Mouse (Mus musculus): ENCODE results near the gene Il1rap.
A peak's percentile ranks its signal among the peaks of the same experiment; 100 is the strongest.

Gene Il1rap

GRCm38 (mm10) chr16:26581048-26581912, at the start of gene Il1rap:
TSS of gene Il1rap (plus strand) at chr16:26581704.
- peak; percentile 85 to 96 for DNase-seq (ENCODE audit: low spot score in 2 of 2)

DNA sequence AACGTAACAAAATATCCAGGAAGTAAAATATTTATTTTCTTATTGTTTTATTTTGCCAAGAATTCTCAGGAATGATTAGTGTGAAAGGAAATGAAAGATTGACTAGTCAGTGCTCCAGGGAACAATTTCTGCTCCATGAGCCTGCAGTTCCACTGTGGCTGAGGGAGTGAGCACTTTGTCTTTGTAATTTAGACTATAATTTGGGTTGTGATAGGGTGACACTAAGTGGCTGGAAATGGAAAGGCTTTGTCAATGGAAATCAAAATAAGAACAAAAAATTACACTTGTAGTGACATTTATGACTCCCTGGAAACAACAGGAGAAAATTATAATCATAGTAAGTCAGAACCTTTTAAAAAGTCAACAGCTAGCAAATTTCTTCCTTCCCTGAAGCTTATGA, 49.2 kb upstream of the Il1rap start:
- no peak for DNase-seq (ENCODE audit: low spot score in 2 of 2)

DNA sequence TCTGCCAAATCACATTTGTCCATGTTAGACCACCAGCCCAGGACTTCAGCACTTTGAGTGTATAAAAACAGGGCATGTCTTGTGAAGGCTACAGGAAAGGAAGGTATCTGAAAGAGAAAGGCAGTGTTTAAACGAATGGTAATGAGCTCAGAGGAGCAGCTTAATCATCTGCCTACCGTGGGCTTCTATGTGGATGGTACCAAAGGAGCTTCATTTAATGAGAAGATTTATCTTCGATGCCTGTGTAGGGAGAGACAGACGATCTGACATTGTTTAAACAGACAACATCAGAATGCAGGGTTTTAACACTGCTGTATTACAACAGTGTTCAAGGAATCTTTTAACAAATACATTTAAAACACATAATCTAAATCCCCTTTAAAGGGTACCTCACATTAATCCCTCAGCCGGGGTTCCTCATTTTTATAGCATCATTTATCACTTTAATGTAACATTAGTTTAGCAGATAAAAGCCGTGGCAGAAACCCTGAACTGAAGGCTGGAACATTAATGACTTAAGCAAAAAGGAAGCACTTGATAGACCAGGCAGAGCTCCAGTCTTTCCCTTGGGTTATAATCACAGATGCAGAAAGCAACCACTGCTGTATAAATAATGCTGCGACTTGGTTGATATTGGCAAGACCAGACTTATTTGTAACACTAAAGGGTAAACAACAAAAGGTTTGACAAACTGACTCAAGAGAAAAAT, 35.2 kb upstream of the Il1rap start:
- DNase-seq (ENCODE audit: low spot score in 2 of 2), result no peak

GRCm38 (mm10) chr16:26546879-26547206, 34.7 kb upstream of the Il1rap start:
- no peak for DNase-seq (ENCODE audit: low spot score in 2 of 2)

GRCm38 (mm10) chr16:26549221-26549620, 32.3 kb upstream of the Il1rap start:
- DNase-seq (ENCODE audit: low spot score in 2 of 2), result peak; percentile 27 to 48

DNA sequence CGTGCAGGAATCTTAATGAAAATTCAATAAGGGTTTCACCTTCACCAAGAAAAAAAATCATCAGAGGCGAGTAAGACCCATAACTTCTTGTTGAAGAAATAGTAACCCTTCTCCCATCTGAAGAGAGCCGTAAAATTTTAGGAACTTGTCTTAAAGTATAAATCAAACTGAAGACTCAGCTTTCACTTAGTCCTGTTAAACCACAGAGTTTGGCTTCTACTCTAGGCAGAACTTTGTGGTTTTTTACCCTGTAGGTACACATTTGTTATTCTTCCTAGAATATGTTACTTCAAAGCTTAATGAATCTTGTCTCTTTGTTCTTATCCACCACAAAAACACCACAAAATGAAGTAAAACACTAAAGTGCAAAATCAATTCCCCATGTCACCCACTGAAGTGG, 29.3 kb upstream of the Il1rap start:
- DNase-seq (ENCODE audit: low spot score in 2 of 2), result no peak

GRCm38 (mm10) chr16:26558797-26559196, 22.7 kb upstream of the Il1rap start:
- DNase-seq (ENCODE audit: low spot score in 2 of 2), result no peak

- no peak for DNase-seq (ENCODE audit: low spot score in 2 of 2)
Observed at GRCm38 (mm10) chr16:26561743-26562142, 19.8 kb upstream of the Il1rap start.

DNA sequence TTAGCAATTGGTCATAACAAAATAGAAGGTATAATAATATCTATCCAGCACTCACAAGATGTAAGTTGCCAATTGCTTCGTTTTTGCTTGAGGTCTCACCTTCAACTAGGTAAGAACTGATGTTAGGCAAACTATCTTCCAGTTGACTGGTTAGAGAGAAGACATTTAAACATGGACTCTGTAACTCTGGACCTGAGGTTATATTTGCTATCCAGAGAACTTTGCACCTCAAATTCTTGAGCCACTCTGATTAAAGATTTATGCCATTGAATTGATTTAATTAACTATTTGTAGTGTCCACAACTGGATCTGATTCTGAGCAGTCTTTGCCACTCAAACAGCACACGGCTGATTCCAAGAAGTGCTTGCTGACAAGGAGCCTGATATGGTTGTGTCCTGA, 18.7 kb upstream of the Il1rap start:
- no peak for DNase-seq (ENCODE audit: low spot score in 2 of 2)

GRCm38 (mm10) chr16:26569387-26569978, 12.0 kb upstream of the Il1rap start:
- DNase-seq (ENCODE audit: low spot score in 2 of 2), result no peak

DNA sequence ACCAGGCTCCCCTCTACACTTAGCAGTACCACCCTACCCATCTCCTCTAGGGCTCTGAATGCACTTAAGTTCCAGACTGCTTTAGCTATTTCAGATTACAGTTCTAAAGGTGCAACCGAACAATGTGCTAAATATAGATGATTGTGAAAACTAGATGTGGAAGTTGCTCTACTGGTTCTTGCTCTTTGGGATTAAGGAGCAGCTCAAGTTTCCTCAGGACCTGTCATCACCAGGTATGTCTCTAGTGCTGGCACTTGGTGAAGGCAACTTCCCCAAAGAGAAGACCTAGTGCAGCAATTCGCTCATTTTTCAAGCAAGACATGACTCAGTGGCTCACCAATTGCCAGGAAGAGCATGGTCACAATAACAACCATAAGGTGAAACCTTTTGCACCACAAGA, 9.7 kb upstream of the Il1rap start:
- DNase-seq (ENCODE audit: low spot score in 2 of 2), result no peak

DNA sequence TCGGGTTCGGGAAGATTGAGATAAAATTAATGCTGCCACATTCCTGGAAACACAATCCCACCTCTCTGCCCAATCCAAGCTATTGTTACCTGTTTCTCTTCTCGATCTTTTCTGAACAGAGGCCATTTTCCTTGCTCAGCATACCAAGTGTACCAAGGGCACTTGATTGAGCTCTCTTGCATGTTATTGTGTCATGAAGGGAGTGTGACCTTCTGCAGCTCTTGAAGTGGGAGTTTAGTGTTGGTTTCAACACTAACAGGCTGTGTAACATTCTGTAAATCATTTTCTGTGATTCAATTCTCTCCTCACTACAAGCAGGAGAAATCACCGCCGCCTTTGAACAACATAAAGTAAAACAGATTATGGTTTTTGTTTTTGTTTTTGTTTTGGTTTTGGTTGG, 7.3 kb upstream of the Il1rap start:
- DNase-seq (ENCODE audit: low spot score in 2 of 2), result no peak

- no peak for DNase-seq (ENCODE audit: low spot score in 2 of 2)
Observed at GRCm38 (mm10) chr16:26581913-26582376, 441 bp downstream of the Il1rap start.

- no peak for DNase-seq (ENCODE audit: low spot score in 2 of 2)
Observed at GRCm38 (mm10) chr16:26585806-26586205, 4.3 kb downstream of the Il1rap start.

DNA sequence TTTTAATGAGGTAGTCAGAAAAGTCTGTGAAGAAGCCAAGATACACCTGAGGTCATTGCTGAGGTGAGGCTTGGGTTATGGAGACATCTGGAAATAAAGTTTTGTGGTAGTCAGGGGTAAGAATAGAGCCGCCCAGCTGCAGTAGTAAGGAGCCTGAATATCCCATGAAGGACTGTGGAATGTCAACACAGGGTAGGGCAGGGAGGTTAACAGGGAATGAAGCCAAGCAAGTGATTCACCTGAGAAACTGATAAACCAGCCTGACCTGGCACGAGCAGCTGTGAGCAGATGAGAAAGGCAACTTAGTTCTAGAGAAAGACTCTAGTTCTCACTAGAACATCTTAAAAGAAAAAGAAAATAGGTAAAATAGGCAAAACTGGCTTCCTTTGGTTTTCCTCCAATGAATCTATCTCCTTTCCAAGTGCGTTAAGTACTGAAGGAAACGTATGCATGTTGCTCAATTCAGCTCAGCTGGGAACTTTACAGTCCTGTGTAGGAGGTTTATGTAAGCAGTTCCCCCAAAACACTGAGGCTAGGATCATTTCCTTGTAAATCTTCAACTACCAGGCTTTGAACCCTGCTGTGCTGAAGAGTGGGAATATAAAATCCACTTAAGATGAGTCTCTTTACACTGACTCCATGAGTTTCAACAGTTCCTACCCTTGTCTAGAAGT, 9.5 kb downstream of the Il1rap start:
- no peak for DNase-seq (ENCODE audit: low spot score in 2 of 2)

- DNase-seq (ENCODE audit: low spot score in 2 of 2), result no peak
Observed at GRCm38 (mm10) chr16:26596440-26596839, 14.9 kb downstream of the Il1rap start.

DNA sequence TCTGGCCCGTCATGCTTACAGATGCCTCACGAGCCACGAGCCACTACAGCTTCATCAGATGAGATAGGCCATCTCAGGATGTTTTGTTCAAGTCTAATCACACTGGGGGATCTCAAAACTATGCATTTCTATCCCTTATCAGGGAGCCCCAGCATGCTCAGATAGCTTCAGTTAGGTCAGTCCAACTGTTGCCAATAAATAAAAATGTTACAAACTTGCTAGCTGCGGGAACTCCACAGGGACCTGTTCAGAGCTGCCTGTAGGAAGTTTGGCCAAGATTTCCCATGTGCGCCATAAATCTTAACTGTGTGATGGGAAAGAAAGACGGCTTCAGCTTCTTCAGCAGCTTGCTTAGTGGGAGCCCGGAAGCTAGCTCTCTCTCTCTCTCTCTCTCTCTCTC, 15.8 kb downstream of the Il1rap start:
- DNase-seq (ENCODE audit: low spot score in 2 of 2), result no peak

- no peak for DNase-seq (ENCODE audit: low spot score in 2 of 2)
Observed at GRCm38 (mm10) chr16:26598591-26598990, 17.1 kb downstream of the Il1rap start.

GRCm38 (mm10) chr16:26601482-26601881, 20.0 kb downstream of the Il1rap start:
- peak; percentile 39 to 55 for DNase-seq (ENCODE audit: low spot score in 2 of 2)

DNA sequence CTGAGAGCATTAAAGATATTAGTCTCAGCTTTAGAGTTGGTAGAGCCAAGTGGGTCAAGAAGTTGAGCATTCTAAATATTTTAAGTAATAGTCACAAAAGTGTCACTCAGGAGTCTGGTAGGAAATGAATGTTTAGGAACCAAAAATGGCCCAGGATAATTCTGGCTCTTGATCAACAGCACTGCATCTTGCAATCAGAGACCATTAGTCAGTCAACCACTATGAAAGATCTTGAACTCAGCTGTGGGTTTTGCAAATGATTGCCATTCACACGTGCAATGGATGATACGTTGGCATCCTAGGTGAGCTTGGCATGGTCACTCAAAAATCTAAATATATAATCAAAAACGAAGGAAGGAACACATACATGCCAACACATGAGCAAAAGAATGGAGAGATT, 23.1 kb downstream of the Il1rap start:
- DNase-seq (ENCODE audit: low spot score in 2 of 2), result no peak

- DNase-seq (ENCODE audit: low spot score in 2 of 2), result no peak
Observed at GRCm38 (mm10) chr16:26608003-26608402, 26.5 kb downstream of the Il1rap start.

- no peak for DNase-seq (ENCODE audit: low spot score in 2 of 2)
Observed at GRCm38 (mm10) chr16:26610508-26610907, 29.0 kb downstream of the Il1rap start.
